Mouse (Mus musculus): ENCODE results near the gene Trmt112.

DNA sequence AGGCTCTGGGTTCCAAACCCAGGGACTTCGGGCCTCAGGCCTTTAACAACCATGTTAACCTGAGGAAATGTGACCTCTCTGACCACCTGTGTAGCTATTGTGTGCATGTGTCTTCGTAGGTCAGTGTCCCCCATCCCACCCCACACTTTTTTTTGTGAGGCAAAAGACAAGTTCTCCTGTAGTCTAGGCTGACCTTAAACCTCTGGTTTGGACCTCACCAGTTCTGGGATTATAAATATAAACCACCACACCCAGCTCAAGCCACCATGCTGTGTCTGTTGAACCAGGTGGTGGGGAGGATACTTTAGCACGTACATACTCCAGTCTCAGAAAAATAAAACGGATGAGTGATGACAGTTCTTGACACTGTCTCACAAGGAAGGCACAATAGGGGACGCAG is 40.5 kb downstream of the Trmt112 start:
- TF ChIP-seq CTCF (IDR thresholded peaks at IDR 0.05; ENCODE audit: borderline replicate concordance, insufficient read depth, low read length) (no peak), POLR2A (IDR thresholded peaks at IDR 0.05; ENCODE audit: low read depth, low read length) (no peak)

All from embryonic fibroblast, embryonic 13.5 days (primary cell).